Mouse (Mus musculus) ES-E14 (cell line): ENCODE measurements at regions not wholly inside any gene's neighbourhood (a gene's known extent, or its start where the extent isn't known, plus 50 kb on each side); places are given as distances from the start of the nearest gene placed in this dataset.

Experiments used
- DNase-seq: peaks from one replicate; pipeline ENCODE4 v3.0.0-alpha.2; 2013; ENCODE audit warnings: low read depth, low spot score
- H3K27ac ChIP-seq: 2 replicates; pipeline ENCODE4 v1.5.1; 2012; ENCODE audit warnings: low read depth, mild to moderate bottlenecking, low read length, moderate library complexity, mixed read lengths; ENCODE audit not compliant: poor library complexity, insufficient read depth, severe bottlenecking
- H3K36me3 ChIP-seq: 2 replicates; pipeline ENCODE4 v1.6.1; 2012; ENCODE audit warnings: mild to moderate bottlenecking, low read length, moderate library complexity, mixed read lengths; ENCODE audit not compliant: control insufficient read depth, poor library complexity, insufficient read depth, severe bottlenecking
- H3K4me1 ChIP-seq, 2 experiments: fragments of 150-350 bp in 1 of 2; sonication (generic) in 1 of 2; 2 replicates each; pipeline ENCODE4 v1.6.1; 2012; ENCODE audit warnings: low read length in 2 of 2, mild to moderate bottlenecking in 1 of 2, mixed read lengths in 1 of 2; ENCODE audit not compliant: control insufficient read depth in 2 of 2, insufficient read depth in 2 of 2, poor library complexity in 1 of 2
- H3K4me3 ChIP-seq, 2 experiments: fragments of 150-350 bp in 1 of 2; sonication (generic) in 1 of 2; 2 replicates each; pipeline ENCODE4 v1.5.1; 2012; ENCODE audit warnings: low read length in 2 of 2, low read depth in 1 of 2, mild to moderate bottlenecking in 1 of 2, mixed read lengths in 1 of 2; ENCODE audit not compliant: insufficient read depth in 1 of 2, poor library complexity in 1 of 2, severe bottlenecking in 1 of 2
- H3K9ac ChIP-seq: 2 replicates; pipeline ENCODE4 v1.6.1; 2012; ENCODE audit warnings: low read depth, mild to moderate bottlenecking, low read length, mixed read lengths; ENCODE audit not compliant: poor library complexity, insufficient read depth, severe bottlenecking
- H3K9me3 ChIP-seq: fragments of 150-350 bp; sonication (generic); 2 replicates; pipeline ENCODE4 v1.6.1; 2012; ENCODE audit warnings: low read depth, mild to moderate bottlenecking, low read length; ENCODE audit not compliant: control insufficient read depth, insufficient read depth
- CHD2 ChIP-seq: IDR thresholded peaks from 2 replicates; pipeline ENCODE4 v1.6.1; 2014; ENCODE audit warnings: mild to moderate bottlenecking, low read depth, low read length, inconsistent platforms
- HCFC1 ChIP-seq: IDR thresholded peaks from 2 replicates; pipeline ENCODE4 v1.6.1; 2012; ENCODE audit warnings: low read length, inconsistent platforms, borderline replicate concordance; ENCODE audit not compliant: insufficient read depth
- MAFK ChIP-seq: IDR thresholded peaks from 2 replicates; pipeline ENCODE4 v1.6.1; 2014; ENCODE audit warnings: mild to moderate bottlenecking, low read depth, low read length, inconsistent platforms; ENCODE audit not compliant: insufficient read depth
- ZC3H11A ChIP-seq: IDR thresholded peaks from 2 replicates; pipeline ENCODE4 v1.6.1; 2012; ENCODE audit warnings: low read depth, mild to moderate bottlenecking, inconsistent platforms, low read length, borderline replicate concordance
- ZNF384 ChIP-seq: IDR thresholded peaks from 2 replicates; pipeline ENCODE4 v1.6.1; 2012; ENCODE audit warnings: low read depth, low read length, inconsistent platforms
- in situ Hi-C, 2 experiments: fragments of 600-800 bp; cut with MboI; formaldehyde crosslinking; loops; one replicate each; pipeline ENCODE4 v1.15.1; 2025; ENCODE audit warnings: low sequenced_read_pairs in 2 of 2, inconsistent platforms in 1 of 2; ENCODE audit not compliant: unreplicated experiment in 2 of 2

DNA sequence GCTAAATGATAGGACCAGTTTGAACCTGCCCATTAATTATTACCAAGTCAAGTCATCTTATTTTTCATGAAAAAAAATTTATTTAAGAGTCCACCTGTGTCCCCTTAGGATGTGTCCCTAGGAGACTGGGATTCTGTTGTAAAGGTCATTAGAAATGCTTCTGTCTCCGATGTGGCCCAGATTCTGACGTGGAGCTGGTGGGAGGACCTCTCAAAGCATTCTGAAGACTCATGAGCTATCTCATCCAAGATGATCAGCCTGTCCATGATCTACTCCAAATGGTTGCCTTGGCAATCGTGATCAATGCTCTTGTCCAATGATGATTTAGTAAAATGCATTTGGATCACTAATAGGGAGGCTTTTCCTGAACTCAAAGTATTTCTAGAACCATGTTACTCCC, 163.4 kb upstream of the Gm5148 start:
- TF ChIP-seq MAFK (no peak), CHD2 (no peak), ZNF384 (no peak), HCFC1 (no peak)
- no peak overlapping the region for H3K4me3 ChIP-seq
- H3K27ac ChIP-seq, result no peak overlapping the region
- DNase-seq, result no peak
- H3K9ac ChIP-seq, result no peak overlapping the region
- H3K9me3 ChIP-seq, result no peaks in the 10 kb centered on the region
- H3K4me1 ChIP-seq, result no peaks in the 10 kb centered on the region
- in situ Hi-C loops, result no loop called here
- H3K36me3 ChIP-seq, result no peaks in the 10 kb centered on the region

DNA sequence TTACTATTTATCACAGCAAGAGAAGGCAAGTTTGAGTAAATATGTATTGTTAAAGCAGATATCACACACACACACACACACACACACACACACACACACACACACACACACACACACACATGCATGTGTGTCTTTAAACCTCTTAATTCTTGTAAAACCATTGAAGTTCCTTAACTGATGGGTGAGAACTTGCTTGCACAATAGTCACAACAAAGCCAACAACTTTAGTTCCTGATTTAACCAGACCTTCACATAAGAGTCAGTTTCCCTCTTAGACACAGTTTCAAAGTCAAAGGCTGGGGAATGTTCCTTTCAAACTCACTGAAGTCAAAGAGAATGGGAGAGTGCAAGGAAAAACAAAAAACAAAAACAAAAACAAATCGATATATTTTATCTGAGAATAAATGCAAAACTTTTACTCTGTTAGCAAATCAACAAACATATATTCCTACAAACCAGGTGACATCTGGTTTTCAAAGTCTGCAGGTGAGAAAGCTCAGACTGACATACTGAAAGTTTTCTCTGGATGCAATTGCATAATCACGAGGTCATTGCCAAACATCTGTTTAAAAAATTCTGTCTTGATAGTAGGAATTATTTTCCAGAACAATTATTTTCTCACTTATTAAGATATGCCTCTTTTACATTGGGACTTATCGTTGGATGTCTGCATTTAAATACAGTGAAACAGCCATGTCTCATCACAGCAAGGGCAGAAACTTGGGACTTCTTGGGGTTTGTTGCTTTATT, 162.6 kb upstream of the Gm5148 start:
- TF ChIP-seq CHD2 (no peak), ZC3H11A (no peak), ZNF384 (no peak), MAFK (no peak), HCFC1 (no peak)
- Histone ChIP-seq H3K4me1 (no peaks in the 10 kb centered on the region), H3K4me3 (no peak overlapping the region), H3K9me3 (no peaks in the 10 kb centered on the region), H3K9ac (no peak overlapping the region), H3K36me3 (no peaks in the 10 kb centered on the region), H3K27ac (no peak overlapping the region)
- in situ Hi-C loops, result no loop called here
- DNase-seq, result no peak

DNA sequence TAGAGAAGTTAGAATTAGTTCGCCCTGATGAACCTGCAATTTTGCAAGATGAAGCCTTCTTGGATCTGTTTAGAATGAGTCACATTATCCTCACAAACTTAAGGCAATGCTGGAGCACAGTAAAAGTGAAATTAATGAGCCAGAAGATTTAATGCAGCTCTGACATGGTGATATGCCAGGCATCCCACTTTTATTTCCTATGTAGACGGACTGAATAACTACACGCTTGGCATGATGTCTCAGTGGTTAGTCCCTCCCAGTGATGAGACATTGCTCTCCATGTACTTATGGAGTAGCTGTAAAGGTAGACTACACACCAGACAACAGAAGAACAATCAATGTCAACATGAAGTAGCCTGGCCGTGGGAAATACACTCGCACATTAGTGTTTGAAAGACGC, 161.5 kb upstream of the Gm5148 start:
- Histone ChIP-seq H3K27ac (no peak overlapping the region), H3K36me3 (no peaks in the 10 kb centered on the region), H3K9ac (no peak overlapping the region), H3K4me1 (no peaks in the 10 kb centered on the region), H3K9me3 (no peaks in the 10 kb centered on the region), H3K4me3 (no peak overlapping the region)
- in situ Hi-C loops, result no loop called here
- TF ChIP-seq ZC3H11A (no peak), ZNF384 (no peak), MAFK (no peak), HCFC1 (no peak)
- no peak for DNase-seq

DNA sequence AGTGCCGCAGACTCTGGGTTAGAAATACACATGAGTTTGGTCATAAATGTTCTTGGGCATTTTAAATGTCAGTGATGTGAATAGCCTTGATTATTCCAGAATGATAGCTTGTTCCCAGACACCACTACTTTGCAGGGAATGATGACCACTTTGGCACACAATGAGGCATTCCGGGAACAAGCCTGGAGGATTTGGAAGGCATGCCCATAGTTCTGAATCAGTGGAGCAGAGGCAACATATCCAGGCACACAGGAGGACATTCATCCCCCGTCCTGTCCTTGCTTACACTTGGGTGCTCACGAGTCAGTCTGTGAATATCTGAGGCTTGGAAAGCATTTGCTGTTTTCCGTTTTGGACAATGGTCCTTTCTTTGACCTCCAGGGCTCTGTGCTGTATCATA, 158.1 kb upstream of the Gm5148 start:
- Histone ChIP-seq H3K36me3 (no peaks in the 10 kb centered on the region), H3K4me1 (no peaks in the 10 kb centered on the region), H3K27ac (no peak overlapping the region), H3K9me3 (no peaks in the 10 kb centered on the region), H3K9ac (no peak overlapping the region), H3K4me3 (no peak overlapping the region)
- no peak for TF ChIP-seq CHD2
- no peak for TF ChIP-seq MAFK
- no peak for TF ChIP-seq ZC3H11A
- TF ChIP-seq HCFC1, result no peak
- no peak for TF ChIP-seq ZNF384
- in situ Hi-C loops, result no loop called here
- DNase-seq, result no peak

DNA sequence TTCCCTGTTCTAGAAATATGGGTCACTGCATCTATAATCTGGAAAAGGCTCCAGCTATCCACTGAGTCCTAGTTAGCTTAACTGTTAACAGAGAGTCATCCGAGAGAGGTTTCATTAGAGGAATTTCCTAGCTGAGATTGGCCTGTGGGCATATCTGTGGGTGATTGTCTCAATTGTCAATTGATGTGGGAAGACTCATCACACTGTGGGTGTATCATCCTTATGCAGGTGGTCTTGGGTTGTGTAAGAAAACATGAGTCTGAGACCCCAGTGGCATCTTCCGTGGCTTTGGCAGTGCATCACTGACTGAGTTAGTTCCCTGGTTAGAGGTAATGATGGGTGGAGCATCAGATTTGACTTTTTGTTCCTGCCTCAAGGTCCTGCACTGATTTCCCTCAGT, 156.7 kb upstream of the Gm5148 start:
- no peak overlapping the region for H3K4me3 ChIP-seq
- no peak overlapping the region for H3K27ac ChIP-seq
- no peaks in the 10 kb centered on the region for H3K36me3 ChIP-seq
- DNase-seq, result no peak
- no peak overlapping the region for H3K9ac ChIP-seq
- TF ChIP-seq HCFC1 (no peak), ZNF384 (no peak), MAFK (no peak), CHD2 (no peak), ZC3H11A (no peak)
- in situ Hi-C loops, result no loop called here
- no peaks in the 10 kb centered on the region for H3K9me3 ChIP-seq
- H3K4me1 ChIP-seq, result no peaks in the 10 kb centered on the region
